Mouse (Mus musculus) gastrocnemius, adult 2 months (tissue): Measurements from ENCODE around the gene Cpeb4. TPM values are rescaled to one million over a fixed set of nuclear protein-coding genes. Genes with fewer than 3 reads are reported as not detected.

Experiments used
- DNase-seq: peaks from one replicate; pipeline ENCODE4 v3.0.0; 2022
- H3K27ac ChIP-seq: fragments of 200-600 bp; 2 replicates; pipeline ENCODE4 v1.8.1; 2022; ENCODE audit warnings: mild to moderate bottlenecking
- H3K4me3 ChIP-seq: fragments of 200-600 bp; 2 replicates; pipeline ENCODE4 v1.8.1; 2022; ENCODE audit warnings: mild to moderate bottlenecking, moderate library complexity
- CTCF ChIP-seq: fragments of 200-600 bp; IDR thresholded peaks from 2 replicates; pipeline ENCODE4 v1.8.1; 2022; ENCODE audit warnings: antibody characterized with exemption, mild to moderate bottlenecking, moderate library complexity
- intact Hi-C: fragments of 180-260 bp; cut with DNase I; formaldehyde crosslinking; loops from one replicate; pipeline ENCODE4 v1.15.1; 2025
- total RNA-seq, 2 experiments: library from RNA; stranded (reverse); gene quantifications; 2 replicates each; pipeline ENCODE4 v1.2.3; 2021

The Cpeb4 gene
- total RNA-seq, 2 experiments from 2014 or later: 95.0 to 120 TPM

DNA sequence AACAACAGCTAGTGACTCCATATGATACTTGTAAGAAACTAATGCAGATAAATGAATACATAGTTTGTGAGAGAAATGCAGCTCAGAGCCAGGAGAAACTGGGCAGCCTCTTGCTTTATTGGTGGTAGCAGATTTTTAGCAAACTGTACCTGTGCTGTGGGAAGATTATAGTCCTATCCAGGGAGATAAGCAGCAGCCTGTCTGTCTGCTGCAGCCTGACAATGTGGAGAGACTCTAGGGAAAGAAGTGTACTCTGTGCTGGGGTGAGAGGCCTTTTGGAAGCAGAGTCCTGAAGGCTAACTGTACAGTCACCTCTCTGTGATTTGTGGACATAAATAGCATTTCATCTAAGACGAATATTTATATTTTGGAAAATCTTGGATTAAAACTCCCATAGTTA is 11.7 kb downstream of the Cpeb4 start:
- intact Hi-C loops: no loop called here
- peak overlapping the region; percentile 41 for H3K27ac ChIP-seq
- no peak for TF ChIP-seq CTCF
- 0 out of 2 replicates have a peak overlapping the region, but pooled peaks have one; percentile 11 for H3K4me3 ChIP-seq
- no peak for DNase-seq

DNA sequence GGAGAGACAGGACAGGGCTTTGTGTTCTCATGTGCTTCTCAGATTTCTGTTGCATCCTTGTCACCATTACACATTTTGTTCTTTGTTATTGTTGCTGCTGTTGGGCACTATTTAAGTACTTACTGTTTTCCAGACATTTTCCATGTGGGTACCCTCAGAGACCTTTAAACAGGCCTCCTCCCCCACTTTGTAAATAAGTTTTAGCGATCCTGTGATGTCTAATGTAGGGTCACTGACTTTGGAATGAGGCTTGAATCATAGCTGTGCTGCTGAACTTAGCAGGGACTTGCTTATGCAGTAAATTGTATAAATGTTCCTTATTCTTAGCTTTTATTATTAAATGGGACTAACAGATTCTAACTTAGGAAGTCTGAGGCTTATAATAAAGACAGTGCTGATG is 13.8 kb downstream of the Cpeb4 start:
- intact Hi-C loops: no loop called here
- DNase-seq: no peak
- Histone ChIP-seq H3K4me3 (no peak overlapping the region), H3K27ac (peak overlapping the region; percentile 6; the same call in 1 of the 2 replicates)
- TF ChIP-seq CTCF: no peak

DNA sequence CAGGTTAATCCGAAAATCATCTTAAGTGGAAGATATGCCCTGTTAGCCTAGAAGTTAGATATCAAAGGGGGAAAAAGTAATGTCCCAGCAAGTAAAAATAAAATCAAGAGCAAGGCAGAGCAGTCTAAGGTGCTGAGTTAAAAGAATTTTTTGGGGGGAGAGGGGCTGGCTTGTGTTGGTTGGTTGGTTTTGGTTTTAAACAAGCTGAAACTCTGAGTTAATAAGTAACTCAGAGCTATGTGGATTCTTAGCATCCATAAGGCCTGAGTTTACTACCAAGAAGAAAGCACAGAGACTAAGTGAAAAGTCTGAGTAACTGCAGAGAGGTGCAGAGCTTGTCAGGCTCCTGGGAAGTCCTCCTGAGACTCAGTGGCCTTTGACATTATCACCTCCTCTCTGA is 16.2 kb downstream of the Cpeb4 start:
- DNase-seq: no peak
- TF ChIP-seq CTCF: no peak

DNA sequence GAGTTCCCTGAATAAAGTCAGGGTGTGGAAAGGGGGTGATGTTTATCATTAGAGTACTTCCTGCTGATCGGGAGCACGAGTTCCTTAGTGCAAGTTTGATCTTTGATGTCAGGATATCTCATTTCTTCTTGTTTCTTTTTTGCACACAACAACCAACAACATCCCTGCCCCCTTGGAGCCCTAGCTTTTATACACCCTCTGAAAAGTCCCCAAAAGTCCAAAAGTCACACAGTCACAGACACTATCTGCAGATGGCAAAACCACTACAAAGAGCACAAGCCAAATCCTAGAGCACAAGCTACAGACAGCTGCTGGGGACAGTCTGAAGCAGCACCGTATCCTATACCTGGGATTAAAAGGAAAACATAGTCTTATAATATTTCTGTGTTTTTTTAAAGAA is 20.1 kb downstream of the Cpeb4 start:
- DNase-seq: no peak
- intact Hi-C loops: no loop called here
- no peak for TF ChIP-seq CTCF
- peak overlapping the region; percentile 46; the same call in 1 of the 2 replicates for H3K27ac ChIP-seq
- no peak overlapping the region for H3K4me3 ChIP-seq

More for the DNA sequence above, 16.2 kb downstream of the Cpeb4 start:
- intact Hi-C loops: no loop called here
- Histone ChIP-seq H3K27ac (no peak overlapping the region), H3K4me3 (no peak overlapping the region)

DNA sequence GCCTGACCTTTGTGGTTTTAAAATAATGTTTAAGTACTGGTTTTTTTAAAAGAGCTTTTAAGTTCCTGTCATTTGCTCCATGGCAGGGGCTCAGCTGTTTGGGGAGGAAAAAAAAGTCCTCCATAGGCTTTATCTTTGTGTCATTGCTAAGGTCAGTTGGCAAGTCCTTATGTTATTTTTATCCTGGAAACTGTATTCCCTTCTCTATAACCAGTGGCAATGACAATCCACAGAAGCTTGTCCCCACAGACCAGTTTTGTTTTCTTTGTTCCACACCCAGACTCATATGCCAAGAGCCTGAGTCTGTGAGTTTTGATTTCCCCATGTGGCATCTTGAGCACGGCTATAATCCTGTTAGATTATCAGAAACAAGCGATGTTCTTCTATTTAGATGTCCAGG is 21.6 kb downstream of the Cpeb4 start:
- no peak for TF ChIP-seq CTCF
- no peak overlapping the region; the same call in 1 of the 2 replicates for H3K4me3 ChIP-seq
- H3K27ac ChIP-seq: peak overlapping the region; percentile 62
- no peak for DNase-seq
- intact Hi-C loops: no loop called here

DNA sequence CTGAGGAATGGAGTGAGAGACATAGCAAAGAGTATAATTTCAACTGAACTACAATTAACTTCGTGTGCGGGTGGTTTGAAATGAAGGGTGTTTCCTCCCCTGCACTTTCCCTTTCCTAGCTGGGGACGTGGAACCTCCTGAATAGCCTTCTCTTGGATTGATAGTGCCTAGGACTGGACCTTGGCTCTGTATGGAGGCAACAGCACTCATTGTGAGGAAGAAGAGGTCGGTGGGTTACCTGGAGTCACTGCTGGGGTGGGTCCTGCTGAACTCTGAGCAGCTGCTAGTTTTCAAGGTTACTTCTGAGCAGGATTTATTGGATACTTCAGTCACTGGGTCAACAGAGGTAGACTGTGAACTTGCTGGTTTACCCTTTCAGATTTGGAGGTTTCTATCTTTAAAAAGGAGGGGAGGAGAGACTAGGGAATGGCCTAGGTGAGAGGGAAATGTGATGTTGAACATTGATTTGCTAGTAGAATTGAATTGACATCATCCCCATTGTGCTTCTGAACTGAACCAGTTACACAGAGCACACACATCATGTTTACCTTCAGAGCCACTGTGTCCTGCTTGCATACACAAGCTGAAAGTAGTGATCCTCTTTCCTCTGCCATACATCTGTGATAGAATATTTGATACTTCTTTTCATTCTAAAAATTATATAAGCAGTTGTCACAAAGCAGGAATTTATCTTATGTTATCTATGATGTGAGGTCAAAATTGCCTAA is 24.2 kb downstream of the Cpeb4 start:
- TF ChIP-seq CTCF: no peak
- H3K4me3 ChIP-seq: no peak overlapping the region; the same call in 1 of the 2 replicates
- no peak for DNase-seq
- intact Hi-C loops: no loop called here
- peak overlapping the region; percentile 31 for H3K27ac ChIP-seq

DNA sequence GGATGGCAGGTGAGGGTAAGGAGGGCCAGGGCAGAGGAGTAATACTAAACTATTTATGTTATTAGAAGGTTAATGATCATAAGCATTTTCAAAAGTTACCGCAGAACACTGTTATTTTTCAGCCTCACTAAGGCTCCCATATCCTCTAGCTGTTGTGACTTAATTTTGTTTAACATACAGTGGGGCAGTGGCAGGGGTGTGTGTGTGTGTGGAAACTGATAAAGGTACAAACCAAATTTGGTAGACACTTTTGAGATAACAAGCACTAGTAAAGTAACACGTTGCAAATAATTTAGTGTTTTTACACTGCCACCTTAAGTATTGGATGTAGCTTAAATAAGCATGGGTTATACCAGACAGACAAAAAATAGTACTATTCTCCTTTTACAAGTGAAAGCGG is 24.9 kb downstream of the Cpeb4 start:
- no peak for TF ChIP-seq CTCF
- peak overlapping the region; percentile 80; the same call in 1 of the 2 replicates for H3K27ac ChIP-seq
- DNase-seq: no peak
- H3K4me3 ChIP-seq: no peak overlapping the region
- intact Hi-C loops: no loop called here

DNA sequence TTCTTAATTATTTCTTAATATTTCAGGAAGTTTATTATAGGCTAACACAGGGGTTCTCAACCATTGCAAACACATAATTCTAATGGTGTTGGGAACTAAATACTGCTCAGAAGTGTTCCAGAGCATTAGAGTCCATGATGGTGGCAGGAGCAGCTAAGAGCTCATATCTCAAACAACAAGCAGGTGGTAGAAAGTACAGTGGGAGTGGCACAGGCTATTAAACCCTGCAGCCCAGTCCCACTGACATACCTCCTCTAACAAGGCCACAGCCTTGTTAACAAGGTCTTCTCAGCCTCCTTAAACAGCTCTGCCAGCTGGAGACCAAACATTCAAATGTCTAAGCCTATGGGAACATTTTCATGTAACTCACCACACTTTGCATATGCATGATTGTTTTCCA is 27.2 kb downstream of the Cpeb4 start:
- DNase-seq: no peak
- Histone ChIP-seq H3K27ac (peak overlapping the region; percentile 80), H3K4me3 (no peak overlapping the region)
- intact Hi-C loops: no loop called here
- no peak for TF ChIP-seq CTCF

DNA sequence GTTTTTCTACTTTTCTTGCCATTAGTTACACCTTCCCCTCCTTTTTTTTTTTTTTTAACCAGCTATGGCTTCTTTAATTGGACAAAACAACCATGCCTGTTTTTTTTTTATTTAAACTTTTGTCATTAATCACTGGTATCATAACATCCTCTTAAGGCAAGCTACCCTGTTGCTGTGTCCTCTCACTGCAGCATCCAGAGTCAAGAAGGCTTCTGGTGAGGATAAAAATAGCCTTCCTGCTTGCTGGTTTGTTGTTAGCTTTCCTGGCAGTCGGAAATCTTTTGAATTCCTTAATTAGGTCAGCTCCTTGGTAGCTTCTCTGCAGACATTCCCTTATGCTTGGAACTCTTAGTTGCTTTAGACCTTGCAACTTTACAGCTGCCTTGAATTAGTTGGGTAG is 28.7 kb downstream of the Cpeb4 start:
- DNase-seq: no peak
- H3K4me3 ChIP-seq: peak overlapping the region; percentile 7

DNA sequence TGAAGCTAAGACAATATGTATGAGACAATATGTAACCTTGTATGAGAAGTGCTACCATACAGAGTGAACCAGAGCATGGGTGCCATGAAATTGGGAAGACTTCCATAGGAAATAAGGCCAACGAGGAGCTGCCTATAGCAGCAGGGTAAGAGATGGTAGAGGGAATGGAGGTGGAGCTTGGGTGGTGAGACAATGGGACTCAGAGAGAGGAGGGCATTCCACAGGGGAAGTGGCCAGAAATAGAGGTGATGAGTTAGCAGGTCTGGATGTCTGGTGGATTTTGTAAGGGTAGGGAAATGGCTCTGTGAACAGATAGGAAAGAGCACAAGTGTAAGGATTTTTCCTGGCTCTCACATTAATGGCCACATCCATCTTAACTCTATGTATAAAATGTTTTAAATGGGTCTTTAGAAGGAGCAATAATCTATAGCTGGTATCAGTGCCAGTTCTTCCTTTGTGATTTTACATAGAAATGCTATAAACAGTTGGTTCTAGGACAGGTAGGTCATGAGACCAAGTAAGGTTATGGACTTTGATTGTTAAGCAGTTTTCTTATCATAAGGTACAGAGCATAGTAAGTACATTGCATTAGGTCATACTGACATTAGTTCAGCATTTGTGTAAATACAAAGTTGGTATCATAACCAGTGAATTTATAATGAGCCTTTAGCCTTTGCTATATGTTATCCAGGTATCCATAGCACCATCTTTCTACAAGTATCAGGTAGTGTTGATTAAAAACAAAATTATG is 30.4 kb downstream of the Cpeb4 start:
- intact Hi-C loops: no loop called here
- peak overlapping the region; percentile 80 for H3K27ac ChIP-seq
- DNase-seq: no peak
- no peak for TF ChIP-seq CTCF
- H3K4me3 ChIP-seq: no peak overlapping the region

More for the DNA sequence above, 28.7 kb downstream of the Cpeb4 start:
- intact Hi-C loops: loop anchor here (2.0 kb wide), 1 partner anchor 28 kb away; the partner anchor contains the start of gene Cpeb4
- TF ChIP-seq CTCF: no peak
- peak overlapping the region; percentile 80 for H3K27ac ChIP-seq

DNA sequence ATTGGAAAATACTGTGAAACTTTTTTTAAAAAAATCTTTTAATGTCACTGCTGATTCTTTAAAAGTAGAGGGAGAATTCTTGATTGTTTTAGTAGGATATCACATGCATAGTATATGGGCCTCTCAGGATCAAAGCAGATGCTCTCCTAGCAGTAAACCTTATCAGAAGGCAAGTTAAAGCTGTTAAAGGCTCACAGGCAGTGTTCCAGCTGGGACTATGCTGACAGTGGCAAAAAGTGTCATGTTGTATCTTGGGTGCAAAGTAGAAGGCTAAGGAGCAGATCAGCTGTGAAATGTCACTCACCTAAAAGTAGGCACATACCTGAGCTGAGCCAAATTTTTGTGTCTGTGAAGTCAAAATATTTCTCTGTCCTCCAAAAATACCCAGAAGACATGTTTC is 34.5 kb downstream of the Cpeb4 start:
- TF ChIP-seq CTCF: no peak

DNA sequence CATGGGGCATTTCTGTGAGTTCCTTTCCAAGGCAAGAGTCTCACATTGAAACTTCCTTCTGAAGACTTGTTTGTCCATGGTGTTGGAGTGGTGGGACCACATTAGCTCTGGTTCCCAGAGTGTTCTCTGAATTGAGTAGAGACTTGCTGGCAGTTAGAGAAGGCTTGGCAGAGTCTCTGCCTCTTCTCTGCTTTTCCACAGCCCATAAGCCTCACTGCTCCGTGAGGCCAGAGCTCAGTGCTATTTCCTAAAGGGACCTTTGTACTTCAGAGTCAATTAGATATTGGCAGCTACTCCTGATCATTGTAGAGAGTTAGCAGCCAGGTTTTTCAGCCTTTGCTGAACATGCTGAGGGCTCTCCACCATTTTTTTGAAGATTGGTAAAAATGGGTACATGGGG is 35.6 kb downstream of the Cpeb4 start:
- peak overlapping the region; percentile 76 for H3K27ac ChIP-seq
- peak; percentile 44 for DNase-seq
- intact Hi-C loops: no loop called here

More for the DNA sequence above, 34.5 kb downstream of the Cpeb4 start:
- Histone ChIP-seq H3K4me3 (peak overlapping the region; percentile 24), H3K27ac (peak overlapping the region; percentile 76)
- intact Hi-C loops: no loop called here
- DNase-seq: peak; percentile 63

DNA sequence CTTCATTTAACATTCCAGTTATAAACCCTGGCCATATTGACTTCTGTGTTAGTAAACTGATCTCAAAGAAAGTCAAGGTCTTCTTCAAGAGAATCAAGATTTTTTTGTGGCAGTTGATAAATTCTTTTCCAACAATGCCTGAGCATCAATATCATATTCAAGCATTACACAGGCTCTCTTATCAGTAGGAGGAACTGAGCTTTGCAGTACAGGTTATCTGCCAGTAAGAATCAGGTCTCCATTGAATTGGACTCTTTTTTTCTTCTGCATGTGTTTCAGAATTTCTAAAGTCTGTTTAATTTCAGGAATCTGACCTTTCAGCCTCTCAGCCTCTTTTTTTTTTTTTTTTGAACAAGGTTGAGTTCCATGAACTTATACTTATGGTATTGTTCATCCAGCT is 40.9 kb downstream of the Cpeb4 start:
- H3K4me3 ChIP-seq: no peak overlapping the region
- no peak overlapping the region for H3K27ac ChIP-seq
- intact Hi-C loops: no loop called here
- TF ChIP-seq CTCF: no peak
- no peak for DNase-seq

More for the DNA sequence above, 35.6 kb downstream of the Cpeb4 start:
- peak overlapping the region; percentile 24 for H3K4me3 ChIP-seq
- TF ChIP-seq CTCF: no peak
